Mouse (Mus musculus) liver, postnatal 0 days (tissue): ENCODE data around the gene Anapc11. TPM values are rescaled to one million over a fixed set of nuclear protein-coding genes. Genes with fewer than 3 reads are reported as not detected.

Experiments
- ATAC-seq: fragments of 200-750 bp; cut with Nextera tagmentation; 2 replicates; pipeline ENCODE4 v1.8.0; 2017; ENCODE audit warnings: mild to moderate bottlenecking, moderate library complexity
- DNase-seq: peaks from one replicate; pipeline ENCODE4 v3.0.0-alpha.2; 2016
- H3K27ac ChIP-seq: fragments of 300-500 bp; sonication (generic); 2 replicates; pipeline ENCODE4 v1.5.1; 2014; ENCODE audit warnings: antibody characterized with exemption, moderate library complexity, mild to moderate bottlenecking, low read depth
- H3K27me3 ChIP-seq: fragments of 300-500 bp; sonication (generic); 2 replicates; pipeline ENCODE4 v1.6.1; 2014; ENCODE audit warnings: low read length, control low read depth, mixed read lengths; ENCODE audit not compliant: insufficient read depth
- H3K36me3 ChIP-seq: fragments of 300-500 bp; sonication (generic); replicated peaks from 2 replicates; pipeline ENCODE4 v1.6.1; 2014; ENCODE audit warnings: mild to moderate bottlenecking, control low read depth, low read length, moderate library complexity, mixed read lengths; ENCODE audit not compliant: insufficient read depth
- H3K4me1 ChIP-seq: fragments of 300-500 bp; sonication (generic); 2 replicates; pipeline ENCODE4 v1.6.1; 2014; ENCODE audit warnings: antibody characterized with exemption, mild to moderate bottlenecking, control low read depth; ENCODE audit not compliant: insufficient read depth
- H3K4me2 ChIP-seq: fragments of 300-500 bp; sonication (generic); 2 replicates; pipeline ENCODE4 v1.6.1; 2014; ENCODE audit warnings: low read depth, mild to moderate bottlenecking, low read length, moderate library complexity, mixed read lengths
- H3K4me3 ChIP-seq: fragments of 300-500 bp; sonication (generic); 2 replicates; pipeline ENCODE4 v1.5.1; 2014; ENCODE audit warnings: low read depth, low read length
- H3K9ac ChIP-seq: fragments of 300-500 bp; sonication (generic); replicated peaks from 2 replicates; pipeline ENCODE4 v1.6.1; 2014; ENCODE audit warnings: mild to moderate bottlenecking, moderate library complexity
- H3K9me3 ChIP-seq: fragments of 300-500 bp; sonication (generic); 2 replicates; pipeline ENCODE4 v1.6.1; 2016; ENCODE audit warnings: mild to moderate bottlenecking, control low read depth, low read length, mixed read lengths
- CTCF ChIP-seq: sonication (generic); IDR thresholded peaks from 2 replicates; pipeline ENCODE4 v1.5.1; 2016; ENCODE audit warnings: antibody characterized with exemption, low read depth
- EP300 ChIP-seq: IDR thresholded peaks from 2 replicates; pipeline ENCODE4 v1.6.1; 2016; ENCODE audit warnings: antibody characterized with exemption, low read depth, mild to moderate bottlenecking
- WGBS: fragments of 180-500 bp; shearing (Covaris S2); extraction: QIAGEN DNeasy Blood & Tissue Kit; methylation state at CpG from one replicate; pipeline ENCODE4 v1.1.7; 2014; ENCODE audit not compliant: insufficient replicate concordance; 5-methylcytosine and 5-hydroxymethylcytosine counted together
- polyA plus RNA-seq: library from polyadenylated mRNA; unstranded; fragments of >200 nt; fragmentation: Nextera tagmentation; extraction: Ambion mirVana; gene quantifications from 2 replicates; pipeline ENCODE4 v1.2.1, GENCODE M21; 2015

Gene Anapc11
- polyA plus RNA-seq, 1 experiment from 2014 or later = 46.1 TPM

DNA sequence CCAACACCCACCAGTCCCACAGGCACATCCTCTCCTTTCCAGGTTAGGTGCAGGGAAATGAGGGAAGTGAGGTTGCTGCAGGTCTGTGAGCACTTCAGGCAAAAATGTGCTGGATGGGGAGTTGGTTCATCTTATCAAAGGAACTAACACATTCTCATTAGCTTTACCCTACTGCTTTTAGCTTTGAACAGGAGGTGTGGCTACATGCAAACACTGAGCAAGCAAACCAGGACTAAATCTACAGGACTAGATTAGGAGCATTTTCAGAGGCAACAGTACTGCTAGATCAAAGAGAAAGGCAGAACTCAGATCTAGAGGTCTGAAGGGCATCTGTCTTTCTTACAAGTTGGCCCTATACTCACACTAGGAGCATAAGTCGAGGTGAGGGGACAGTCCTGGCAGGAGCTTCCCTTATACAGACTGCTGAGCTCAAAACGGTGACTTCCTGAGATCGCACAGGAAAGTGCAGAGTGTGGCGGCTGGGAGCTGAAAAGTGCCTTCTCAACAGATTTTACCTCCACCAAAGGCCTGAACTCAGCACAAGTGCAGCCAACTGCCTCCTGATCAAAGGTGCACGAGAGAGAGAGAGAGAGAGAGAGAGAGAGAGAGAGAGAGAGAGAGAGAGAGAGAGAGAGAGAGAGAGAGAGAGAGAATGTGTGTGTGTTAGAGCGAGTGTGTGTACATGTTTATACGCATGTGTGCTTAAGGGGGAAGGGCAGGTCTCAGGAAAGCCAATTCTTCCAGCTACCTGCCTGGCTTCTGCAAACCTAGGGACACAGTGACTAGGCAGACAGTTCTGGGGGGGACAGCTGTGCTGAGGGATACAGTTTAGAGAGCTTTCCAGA lies 32.9 kb downstream of the Anapc11 start:
- 3% methylated on average over 7 of the region's 7 CpGs for WGBS
- H3K27ac ChIP-seq = peak overlapping the region; percentile 99
- no peaks in the 10 kb centered on the region for H3K27me3 ChIP-seq
- H3K4me1 ChIP-seq = peaks cover 66% of the 10 kb centered on the region
- peaks cover 12% of the 10 kb centered on the region for H3K36me3 ChIP-seq
- peak overlapping the region; percentile 98 for H3K9ac ChIP-seq
- ATAC-seq = no peak
- peak overlapping the region; percentile 84 for H3K4me2 ChIP-seq
- no peaks in the 10 kb centered on the region for H3K9me3 ChIP-seq
- no peak for DNase-seq
- peak overlapping the region; percentile 96 for H3K4me3 ChIP-seq
- TF ChIP-seq EP300 (no peak), CTCF (no peak)

GRCm38 (mm10) chr11:120631726-120632448 lies 33.7 kb downstream of the Anapc11 start:
- TF ChIP-seq CTCF (no peak), EP300 (no peak)
- WGBS = 31% methylated on average over 4 of the region's 4 CpGs
- Histone ChIP-seq H3K9ac (peak overlapping the region; percentile 98), H3K4me2 (peak overlapping the region; percentile 84), H3K9me3 (no peaks in the 10 kb centered on the region), H3K4me3 (peak overlapping the region; percentile 96), H3K36me3 (peaks cover 12% of the 10 kb centered on the region), H3K27ac (peak overlapping the region; percentile 99), H3K4me1 (peaks cover 58% of the 10 kb centered on the region), H3K27me3 (no peaks in the 10 kb centered on the region)
- DNase-seq (peak; percentile 49), ATAC-seq (no peak)

- peaks cover 48% of the 10 kb centered on the region for H3K4me1 ChIP-seq
- H3K4me3 ChIP-seq = peak overlapping the region; percentile 96
- whole genome bisulfite sequencing = under 1% methylated on average over 73 of the region's 116 CpGs
- H3K36me3 ChIP-seq = peaks cover 8% of the 10 kb centered on the region
- TF ChIP-seq EP300 (no peak), CTCF (no peak)
- DNase-seq = peak; percentile 85
- no peaks in the 10 kb centered on the region for H3K9me3 ChIP-seq
- H3K9ac ChIP-seq = peak overlapping the region; percentile 98
- peak; percentile 61 for ATAC-seq
- peak overlapping the region; percentile 84 for H3K4me2 ChIP-seq
- peak overlapping the region; percentile 99 for H3K27ac ChIP-seq
- no peaks in the 10 kb centered on the region for H3K27me3 ChIP-seq
Observed at GRCm38 (mm10) chr11:120632559-120633519, 34.6 kb downstream of the Anapc11 start.

GRCm38 (mm10) chr11:120633520-120634343 lies 35.5 kb downstream of the Anapc11 start, which contains the start of gene Mafg:
TSS of gene Mafg (minus strand) at chr11:120633600.
- H3K36me3 ChIP-seq = peaks cover 5% of the 10 kb centered on the region
- no peaks in the 10 kb centered on the region for H3K9me3 ChIP-seq
- H3K9ac ChIP-seq = peak within 1 kb of the TSS; percentile 98
- no peaks in the 10 kb centered on the region for H3K27me3 ChIP-seq
- H3K4me1 ChIP-seq = peaks cover 45% of the 10 kb centered on the region
- 13% methylated on average over 52 of the region's 58 CpGs for WGBS
- H3K4me3 ChIP-seq = peak within 1 kb of the TSS; percentile 96
- H3K4me2 ChIP-seq = peak within 1 kb of the TSS; percentile 84
- DNase-seq (peak; percentile 94), ATAC-seq (peak; percentile 65)
- peak within 1 kb of the TSS; percentile 99 for H3K27ac ChIP-seq
- TF ChIP-seq EP300 = no peak
- TF ChIP-seq CTCF = no peak

GRCm38 (mm10) chr11:120634810-120635209 lies 36.6 kb downstream of the Anapc11 start:
- H3K27ac ChIP-seq = no peak overlapping the region
- ATAC-seq (no peak), DNase-seq (no peak)
- no peak for TF ChIP-seq CTCF
- no peak for TF ChIP-seq EP300
- H3K9me3 ChIP-seq = no peaks in the 10 kb centered on the region
- peaks cover 34% of the 10 kb centered on the region for H3K4me1 ChIP-seq
- H3K4me2 ChIP-seq = no peak overlapping the region
- H3K9ac ChIP-seq = no peak overlapping the region
- WGBS = 84% methylated on average over 5 of the region's 5 CpGs
- no peaks in the 10 kb centered on the region for H3K27me3 ChIP-seq
- no peak overlapping the region for H3K4me3 ChIP-seq
- H3K36me3 ChIP-seq = no peaks in the 10 kb centered on the region
